Mouse (Mus musculus) adrenal gland, adult 2 months (tissue): ENCODE data around the gene Shank2. TPM values are rescaled to one million over a fixed set of nuclear protein-coding genes. Genes with fewer than 3 reads are reported as not detected.

Experiments used
- DNase-seq: peaks from one replicate; pipeline ENCODE4 v3.0.0; 2021
- polyA plus RNA-seq: library from polyadenylated mRNA; depleted of rRNA; stranded (reverse); fragments of >200 nt; gene quantifications from 2 replicates; pipeline ENCODE4 v1.2.3, GENCODE M21; 2012
- total RNA-seq, 2 experiments: library from RNA; stranded (reverse); gene quantifications; 2 replicates each; pipeline ENCODE4 v1.2.3; 2021

Gene Shank2
- total and polyA plus RNA-seq, 3 experiments = 2.4 to 20.0 (median 3.7) TPM

DNA sequence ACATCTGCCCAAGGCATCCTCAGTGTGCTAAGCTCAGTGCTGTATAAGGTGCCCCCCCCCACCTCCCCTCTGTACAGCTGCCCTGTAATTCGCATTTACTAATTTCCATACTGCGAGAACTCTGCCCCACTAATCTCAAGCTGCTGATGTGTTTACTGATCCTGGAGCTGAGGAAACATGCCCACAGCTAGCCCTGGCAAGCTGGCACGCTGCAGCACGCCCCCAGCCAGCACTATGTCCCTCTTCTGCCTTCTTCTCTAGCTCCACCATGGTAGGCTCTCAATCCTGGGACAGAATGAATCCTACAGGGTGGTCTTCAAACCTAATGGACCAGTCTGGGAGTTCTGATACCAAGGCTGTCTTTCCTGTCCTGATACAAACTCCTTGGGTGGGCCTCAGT, 267.1 kb downstream of the Shank2 start:
- no peak for DNase-seq

DNA sequence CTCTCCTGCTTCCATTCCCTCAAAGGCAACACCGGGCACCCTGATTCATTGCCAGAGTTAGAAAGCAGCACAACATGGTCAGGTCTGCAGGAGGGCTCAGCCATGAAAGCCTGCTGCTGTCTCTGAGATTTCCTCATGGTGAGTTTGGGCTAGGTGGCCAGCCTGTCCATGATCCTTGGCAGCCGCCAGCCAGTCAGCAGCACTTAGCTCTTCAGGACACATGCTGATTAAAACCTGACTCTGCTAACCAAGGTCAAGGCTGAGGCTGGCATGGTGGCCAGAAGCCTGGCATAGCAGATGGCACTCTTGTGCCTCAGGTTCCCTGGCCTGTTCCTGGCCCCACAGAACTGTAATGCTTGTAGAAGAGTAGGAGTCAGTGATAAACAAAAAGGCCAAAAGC, 269.3 kb downstream of the Shank2 start:
- DNase-seq = no peak

DNA sequence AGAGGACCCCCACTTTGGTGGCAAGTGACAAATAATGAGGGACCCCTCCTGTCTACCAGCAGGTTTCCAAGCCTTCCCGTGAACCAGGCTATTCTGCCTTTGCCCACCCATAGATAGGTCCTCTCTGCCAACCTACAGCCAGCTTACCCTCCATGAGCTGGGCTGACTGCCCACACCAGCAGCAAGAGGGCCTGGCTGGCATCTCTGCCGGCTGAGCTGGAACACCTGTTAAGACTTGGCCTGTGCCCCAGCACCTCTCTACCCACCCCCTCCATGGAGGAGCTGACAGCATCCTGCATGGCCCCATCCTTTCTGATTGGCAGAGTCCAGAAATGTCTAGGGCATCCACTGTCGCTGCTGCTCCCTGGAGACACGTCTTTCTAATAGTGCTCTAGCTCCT, 277.0 kb downstream of the Shank2 start:
- no peak for DNase-seq

DNA sequence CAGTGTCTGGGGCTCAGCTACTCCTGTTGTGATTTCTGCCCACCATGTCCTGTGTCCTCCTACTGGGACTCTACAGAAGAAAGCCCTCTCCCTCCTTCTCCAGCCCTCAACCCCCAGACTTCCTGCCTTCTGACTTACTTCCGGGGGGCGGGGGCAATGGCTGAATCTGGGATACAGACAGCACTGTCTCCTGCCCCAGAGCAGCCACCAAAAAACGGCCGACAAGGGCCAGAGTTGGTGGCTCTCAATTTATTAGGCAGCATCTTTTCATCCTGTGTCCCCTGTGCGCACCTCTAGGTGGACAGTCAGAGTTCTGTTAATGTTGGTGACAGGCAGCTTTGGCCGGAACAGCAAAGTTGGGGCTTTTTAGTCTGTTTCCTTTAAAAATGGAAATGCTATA, 282.0 kb downstream of the Shank2 start:
- no peak for DNase-seq

DNA sequence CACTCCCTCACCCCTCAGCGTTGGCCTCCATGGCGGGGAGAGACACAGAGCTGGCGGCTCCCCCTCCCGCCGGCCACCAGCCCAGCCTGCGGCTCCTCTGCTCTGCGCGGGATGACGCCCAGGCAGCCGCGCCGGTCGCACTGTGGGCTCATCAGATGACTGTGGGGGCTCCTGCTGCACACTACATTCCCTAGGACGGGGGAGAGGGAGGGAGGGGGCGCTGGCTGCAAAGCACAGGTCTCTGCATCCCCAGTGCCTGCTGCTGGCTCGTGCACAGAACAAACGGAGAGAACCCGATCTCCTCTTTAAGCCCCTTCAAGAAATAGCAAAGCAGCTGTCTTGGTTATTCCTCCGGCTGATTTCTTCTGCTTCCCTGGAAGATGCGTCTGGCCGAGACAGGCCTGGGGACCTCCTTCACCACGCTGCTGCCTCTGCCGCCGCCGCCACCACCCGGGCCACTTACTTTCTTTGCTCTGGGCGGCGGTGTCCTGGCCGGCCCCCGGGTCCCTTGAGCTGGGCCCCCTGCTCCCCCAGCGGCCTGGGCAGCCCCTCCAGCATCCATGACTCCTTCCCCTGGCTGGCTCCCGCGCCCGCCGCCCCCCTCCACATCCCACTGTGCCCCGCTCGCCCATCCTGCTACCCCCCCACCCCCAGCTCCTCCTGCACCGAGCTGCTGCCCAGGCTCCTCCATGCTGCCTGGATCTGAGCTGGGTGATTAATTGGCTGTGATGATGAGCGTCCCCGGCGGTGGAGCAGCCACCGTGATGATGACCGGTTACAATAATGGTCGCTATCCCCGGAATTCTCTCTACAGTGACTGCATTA, 282.7 kb downstream of the Shank2 start:
- peak; percentile 6 for DNase-seq

DNA sequence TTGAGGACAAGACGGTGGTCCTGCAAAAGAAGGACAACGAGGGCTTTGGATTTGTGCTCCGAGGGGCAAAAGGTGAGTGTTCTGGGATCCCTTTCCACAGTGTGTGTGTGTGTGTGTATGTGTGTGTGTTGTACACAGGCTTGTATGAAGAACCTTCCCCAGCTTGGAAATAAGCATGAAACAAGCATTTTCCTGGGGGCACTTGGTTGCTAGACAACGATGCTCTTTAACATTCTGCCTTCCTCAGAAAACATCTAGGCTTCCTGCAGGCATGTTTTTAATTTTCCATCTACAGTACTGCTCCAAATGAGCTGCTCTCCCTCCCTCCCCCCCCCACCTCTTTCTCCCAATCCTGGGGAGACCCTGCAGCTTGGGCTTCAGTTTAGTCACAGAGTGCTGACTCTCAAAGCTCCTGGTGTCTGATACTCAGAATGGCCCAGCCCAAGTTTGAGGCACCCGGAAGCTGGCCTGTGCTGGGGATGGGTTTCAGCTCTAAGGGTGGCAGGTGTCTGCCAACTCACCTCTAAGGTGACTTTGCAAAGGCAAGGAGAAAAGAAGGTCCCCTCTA, 283.4 kb downstream of the Shank2 start:
- no peak for DNase-seq

DNA sequence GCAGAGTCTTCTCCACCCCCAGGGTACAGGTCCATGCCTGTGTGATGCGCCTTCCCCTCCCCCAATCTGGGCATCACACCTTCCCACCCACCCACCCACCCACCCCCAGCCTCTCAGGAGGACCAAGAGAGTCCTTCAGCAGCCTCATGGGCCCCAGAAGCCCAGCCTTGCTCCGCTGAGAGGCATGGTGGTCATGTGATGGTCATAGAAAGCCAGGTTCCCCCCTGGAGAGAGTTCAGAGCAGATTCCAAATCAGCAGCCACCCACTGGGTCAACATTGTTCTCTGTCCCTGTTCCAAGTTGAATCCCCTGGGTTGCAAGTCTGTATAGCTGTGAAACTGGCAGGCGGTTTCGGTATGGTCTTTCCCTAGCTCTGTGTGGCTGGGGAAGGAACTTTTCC, 284.2 kb downstream of the Shank2 start:
- DNase-seq = no peak

DNA sequence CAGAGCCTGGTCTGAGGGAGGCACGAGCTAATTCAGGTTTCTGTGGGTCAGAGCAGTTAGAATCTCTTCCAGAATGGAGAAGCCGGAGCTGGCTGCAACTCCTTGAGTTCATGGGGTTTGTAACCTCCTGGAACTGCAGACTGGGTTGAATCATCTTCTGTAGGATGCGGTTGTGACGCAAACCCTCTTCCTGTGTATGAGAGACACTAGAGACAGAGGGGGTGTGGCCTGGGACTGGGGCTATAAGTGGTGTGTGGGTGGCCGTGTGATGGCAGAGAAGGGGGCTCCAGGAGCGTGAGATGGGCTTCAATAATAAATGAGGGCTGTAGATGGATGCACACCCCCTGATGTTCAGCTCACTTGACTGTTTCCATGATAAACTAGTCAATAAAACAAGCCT, 286.3 kb downstream of the Shank2 start:
- DNase-seq = no peak

DNA sequence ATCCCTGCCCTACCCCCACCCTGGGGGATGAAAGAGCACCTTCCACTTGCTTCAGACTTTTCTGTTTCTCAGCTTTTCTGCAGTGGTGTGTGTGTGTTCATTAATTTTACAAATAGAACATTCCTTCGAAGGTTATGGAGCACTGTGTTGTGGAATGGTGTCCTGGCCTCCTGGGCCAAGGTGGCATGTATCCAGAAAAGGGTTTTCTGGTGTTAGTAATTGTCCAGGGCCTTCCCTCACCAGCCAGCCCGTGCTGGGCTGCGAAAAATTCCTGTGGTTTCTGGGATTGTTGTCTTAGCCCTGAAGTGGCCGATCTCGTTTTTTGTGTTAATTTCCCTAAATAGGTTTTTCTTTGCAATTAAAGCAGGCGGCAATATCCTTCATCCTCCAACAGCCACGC, 289.8 kb downstream of the Shank2 start:
- no peak for DNase-seq

DNA sequence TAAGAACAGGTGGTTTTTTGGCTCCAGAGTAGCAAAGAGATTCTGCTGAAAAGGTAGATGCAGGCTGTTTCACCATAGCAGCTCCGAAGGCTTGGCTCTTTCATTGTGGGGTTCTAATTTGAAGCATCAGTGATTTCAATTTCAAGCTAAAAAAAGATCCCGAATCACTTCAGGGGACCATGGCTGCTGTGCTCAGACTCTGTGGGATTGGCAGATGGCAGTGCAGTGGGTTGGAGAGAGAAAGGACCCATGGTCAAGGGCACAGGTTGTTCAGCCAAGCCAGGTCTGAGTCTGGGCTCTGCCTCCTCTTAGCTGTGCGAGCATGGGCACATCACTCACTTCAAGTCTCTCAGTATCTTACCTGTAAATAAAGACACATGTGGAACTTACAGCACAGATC, 291.9 kb downstream of the Shank2 start:
- no peak for DNase-seq

DNA sequence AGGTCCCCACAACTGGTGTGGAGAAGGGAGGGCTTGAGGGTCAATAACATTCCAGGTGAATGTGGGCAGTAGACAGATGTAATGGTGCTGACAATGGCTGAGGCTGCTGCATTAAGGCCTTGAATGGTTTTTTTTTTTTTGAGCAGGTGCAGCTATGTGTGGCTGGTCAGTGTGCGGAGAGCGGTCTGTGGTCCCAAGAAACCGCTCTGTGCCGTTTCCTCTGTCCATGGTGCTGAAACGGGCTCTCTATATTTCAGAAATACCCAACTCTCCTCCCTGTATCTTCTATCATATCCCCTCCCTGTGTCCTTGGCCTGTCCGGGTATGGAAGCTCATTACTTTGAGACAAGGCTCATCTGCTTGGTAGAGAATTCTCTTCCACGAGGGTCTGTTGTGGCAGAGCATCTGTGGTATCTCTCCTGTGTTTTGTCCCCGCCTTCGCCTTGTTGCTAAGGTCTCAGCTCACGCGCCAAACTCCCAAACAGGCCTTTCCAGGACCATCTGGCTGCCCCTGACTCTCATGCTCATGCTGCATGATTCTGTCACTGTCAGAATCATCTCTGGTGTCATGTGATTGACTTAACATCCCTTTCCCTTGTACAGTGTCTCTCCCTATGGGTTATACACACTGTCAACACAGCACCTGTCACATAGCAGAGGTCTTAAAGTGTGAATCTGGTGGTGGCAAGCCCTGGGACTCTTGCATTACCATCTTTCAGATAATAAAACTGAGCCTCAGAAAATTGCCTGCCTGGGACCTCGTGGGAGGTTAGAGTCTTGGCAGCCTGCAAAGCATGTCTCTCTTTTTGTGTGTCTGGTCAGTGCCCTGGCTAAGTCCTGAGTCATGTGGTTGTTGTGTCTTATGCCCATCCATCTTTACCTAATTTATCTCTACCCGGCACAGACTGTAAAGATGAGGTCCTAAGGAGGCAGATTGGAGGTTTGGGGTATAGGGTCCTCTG, 292.8 kb downstream of the Shank2 start:
- peak; percentile 13 for DNase-seq

DNA sequence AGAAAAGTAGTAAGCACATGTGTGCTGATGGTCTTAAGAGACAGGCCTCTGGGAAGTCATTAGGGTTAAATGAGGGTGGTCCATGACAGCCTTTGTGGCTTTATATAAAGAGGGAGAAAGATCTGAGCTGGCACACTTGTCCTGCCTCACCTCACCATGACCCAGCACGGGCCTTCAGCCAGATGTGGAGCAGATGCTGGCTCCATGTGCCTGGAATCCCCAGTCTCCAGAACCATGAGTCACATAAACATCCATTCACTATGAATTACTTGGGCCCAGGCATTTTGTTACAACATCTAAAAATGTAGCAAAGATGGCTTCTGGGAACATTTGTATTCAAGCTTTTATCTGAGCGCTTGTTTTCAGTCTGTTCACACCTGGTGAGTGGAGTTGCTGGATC, 297.6 kb downstream of the Shank2 start:
- no peak for DNase-seq

DNA sequence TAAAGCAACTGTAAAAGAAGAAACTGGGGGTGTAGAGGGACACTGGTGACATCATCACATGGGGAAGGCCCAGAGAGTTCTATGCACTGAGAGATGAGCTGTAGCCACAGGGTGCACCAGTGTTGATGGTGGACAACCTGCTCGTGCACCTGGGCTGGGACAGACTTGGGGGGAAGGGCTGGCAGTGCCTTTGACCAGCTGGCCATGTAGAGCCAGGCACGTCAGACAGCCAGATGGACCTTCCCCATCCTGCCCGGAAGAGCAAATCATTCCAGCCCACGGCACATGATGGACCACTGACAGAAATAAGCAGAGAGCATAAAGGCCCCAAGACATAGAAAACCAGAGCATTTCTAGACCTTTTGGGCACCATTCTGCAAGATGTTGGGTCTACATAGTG, 299.9 kb downstream of the Shank2 start:
- no peak for DNase-seq

DNA sequence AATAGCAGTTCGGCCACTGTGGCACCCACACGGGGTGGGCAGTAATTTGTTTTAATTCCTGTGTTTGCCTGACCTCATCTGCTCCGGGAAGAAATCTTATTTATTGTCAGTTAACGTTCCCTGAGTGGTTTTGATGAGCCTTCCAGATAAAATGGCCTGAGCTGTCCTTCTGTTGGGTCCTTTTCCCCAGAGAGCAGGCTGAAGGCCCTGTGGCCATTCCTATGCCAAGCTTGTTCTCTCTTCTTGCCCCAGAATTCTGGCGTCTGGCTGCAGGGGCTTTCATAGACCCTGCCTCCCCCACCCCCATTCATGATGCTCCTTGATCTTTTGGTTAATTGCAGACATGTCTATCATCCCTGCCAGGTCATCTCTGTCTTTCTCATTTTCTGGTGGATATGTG, 300.8 kb downstream of the Shank2 start:
- DNase-seq = no peak

DNA sequence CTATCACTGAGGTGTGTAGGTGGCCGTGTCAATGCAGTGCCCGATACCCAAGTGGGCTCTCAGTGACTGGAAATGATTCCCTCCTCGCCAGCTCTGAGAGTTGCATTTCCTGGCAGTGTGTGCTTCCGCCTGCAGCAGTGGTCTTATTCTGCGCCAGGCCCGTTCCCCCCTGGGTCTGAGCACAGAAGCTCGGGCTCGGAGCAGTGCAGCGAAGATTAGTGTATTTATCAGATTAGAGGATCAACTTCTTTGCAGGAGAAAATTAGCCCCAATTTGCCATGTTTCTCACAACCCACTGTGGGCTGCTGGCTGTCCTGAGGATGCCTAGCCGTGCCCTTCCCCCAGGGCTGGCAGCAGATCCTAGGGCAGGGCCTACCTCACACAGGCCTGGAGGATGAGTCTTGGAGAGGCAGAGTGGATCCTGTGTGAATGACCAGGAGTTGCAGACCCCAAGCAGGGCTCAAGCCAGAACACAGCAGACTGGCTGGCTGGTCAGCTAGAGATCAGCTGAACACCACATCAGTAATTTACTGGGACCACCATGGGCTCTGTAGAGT, 306.2 kb downstream of the Shank2 start:
- DNase-seq = no peak

DNA sequence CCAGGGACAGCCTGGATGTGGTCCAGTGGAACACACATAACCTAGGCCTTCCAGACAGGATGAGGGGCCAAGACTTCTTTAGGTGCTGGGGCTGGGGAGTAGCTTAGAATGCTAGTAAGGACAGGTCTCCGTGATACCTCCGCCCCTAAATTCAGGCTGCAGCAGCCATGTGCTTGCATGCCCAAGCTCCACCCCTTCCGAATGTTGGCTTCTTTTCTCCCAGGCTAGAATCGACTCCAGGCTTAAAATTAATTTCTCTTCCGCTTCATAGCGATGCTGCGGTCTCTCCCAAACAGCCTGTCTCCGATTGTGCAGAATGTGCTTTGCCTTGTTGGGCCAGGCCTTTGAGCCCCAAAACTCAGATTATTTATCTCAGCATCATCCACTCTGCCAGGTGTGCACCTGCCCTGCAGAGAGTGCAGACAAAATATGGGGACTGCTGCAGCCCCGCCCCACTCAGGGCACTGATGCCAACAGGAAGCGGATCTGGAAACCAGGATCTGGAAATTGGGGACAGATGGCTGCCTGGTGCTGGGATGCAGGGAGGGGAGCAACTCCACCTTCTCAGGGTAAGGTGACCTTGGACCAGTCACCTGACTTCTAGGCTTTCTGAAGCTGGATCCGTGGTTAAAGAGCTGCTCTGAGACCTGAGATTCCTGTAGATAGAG, 312.8 kb downstream of the Shank2 start:
- DNase-seq = no peak

DNA sequence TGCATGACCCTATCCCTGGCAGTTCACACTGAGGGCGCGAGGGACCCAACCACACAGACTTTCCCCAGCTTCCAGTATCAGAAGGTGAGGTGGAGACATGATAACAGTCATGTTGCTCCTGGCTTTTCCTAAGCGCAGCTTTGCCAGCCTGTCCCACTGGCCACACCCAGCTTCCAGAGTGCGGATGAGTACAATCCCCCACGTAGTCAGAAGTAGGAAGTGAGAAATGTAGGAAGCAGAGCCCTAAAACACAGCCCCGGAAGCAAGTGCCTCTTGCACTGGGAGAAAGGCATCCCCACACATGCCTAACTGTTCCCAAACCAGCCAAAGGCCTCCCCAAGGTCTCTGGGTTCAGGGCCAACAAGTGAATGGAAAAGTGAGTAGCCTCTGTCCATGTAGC, 314.5 kb downstream of the Shank2 start:
- DNase-seq = no peak

DNA sequence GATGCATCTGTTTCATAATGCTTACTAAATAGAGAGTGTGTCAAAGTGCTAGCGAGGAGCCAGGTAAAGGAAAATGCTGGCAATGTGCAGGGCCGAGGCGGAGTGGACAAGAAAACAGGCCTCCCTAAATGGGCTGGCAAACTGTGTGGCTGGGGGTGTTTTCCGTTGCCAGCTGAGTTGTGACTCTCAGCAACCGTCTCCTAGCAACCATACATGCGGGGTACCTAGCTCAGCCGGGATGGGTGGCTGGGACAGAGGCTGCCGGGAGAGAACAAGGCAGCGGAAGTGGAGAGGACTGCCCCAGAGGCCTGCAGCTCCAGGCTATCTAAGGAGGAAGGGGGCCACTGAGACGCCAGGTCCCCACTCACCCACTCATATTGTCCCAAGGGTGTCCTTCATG, 315.1 kb downstream of the Shank2 start:
- no peak for DNase-seq

DNA sequence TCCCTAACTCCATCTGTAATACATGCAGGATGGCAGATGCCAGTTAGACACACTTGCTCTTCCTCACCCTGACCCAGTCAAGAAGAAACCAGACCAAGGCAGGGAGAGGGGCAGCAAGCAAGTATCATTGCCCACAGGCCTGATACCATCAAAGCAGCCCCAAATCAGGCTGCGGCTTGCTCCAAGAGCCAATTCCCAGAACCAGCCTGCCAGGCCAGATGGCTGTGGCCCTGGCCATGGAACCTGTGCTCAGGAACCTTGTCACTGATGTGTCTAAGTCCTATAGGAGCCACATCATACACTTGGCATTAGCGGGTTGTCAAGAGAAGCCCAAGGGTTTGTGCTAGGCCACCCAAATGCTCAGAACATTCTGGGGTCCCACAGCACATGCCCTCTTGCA, 322.3 kb downstream of the Shank2 start:
- no peak for DNase-seq

DNA sequence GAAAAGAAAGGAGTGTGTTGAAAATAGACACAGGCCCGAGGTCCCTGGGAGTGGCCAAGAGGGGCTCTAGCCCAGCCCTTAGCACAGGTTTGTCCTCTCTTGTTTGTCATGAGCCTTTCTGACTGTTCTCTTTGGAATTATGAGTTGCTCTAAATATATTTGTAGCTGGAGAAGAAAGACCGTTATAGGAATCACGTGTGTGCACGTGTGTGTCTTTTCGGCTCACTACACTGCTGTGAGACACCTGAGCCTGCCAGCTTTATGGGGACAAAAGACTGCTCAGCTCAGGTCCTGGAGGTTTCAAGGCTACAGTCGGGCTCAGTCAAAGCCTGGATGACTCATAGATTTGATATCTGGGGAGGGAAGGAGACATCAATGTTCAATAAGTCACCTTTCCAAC, 323.1 kb downstream of the Shank2 start:
- DNase-seq = peak; percentile 22

DNA sequence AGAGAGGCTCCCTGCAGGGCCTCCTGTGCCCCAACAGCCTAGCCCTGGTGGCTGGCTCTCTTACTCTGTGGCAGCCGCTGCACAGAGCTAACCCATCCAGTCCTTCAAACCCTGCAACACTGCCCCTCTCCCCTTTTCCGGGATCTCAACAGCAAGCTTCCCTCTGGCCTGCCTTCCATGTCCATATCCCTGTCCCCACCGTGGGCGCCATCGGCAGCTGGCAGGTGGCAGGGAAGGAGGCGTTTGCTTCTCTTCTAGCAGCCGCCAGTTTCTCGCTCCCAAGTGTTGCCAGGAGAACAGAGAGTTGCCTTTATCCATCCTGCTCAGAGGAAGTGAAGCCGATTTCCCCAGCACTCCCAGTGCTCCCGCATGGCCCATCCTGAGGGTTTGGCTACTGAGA, 323.9 kb downstream of the Shank2 start:
- DNase-seq = no peak

DNA sequence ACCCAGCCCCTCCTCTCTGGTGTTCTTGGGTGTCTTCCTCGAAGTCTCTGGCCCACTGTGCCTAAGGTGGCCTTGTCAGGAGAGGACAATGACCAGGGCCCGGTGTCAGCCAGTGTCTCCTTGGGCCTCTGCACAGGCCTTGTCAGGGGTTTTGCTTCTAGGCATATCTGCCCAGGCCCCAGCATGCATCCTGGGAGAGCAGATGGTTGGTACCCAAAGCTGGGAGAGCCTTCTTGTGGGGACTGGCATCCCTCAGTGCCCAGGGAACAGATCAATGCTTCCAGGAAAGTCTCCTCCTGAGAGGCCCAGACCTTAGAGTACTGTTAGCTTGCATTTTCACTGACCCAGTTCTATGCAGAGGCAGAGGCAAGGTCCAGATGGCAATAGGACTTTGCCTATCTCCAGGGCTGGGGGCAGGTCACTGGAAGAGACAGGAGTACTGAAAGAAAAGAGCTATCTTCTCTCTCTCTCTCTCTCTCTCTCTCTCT, 327.7 kb downstream of the Shank2 start:
- DNase-seq = no peak
